In genomic region chr5:123155425-123155824, GRCm38 (mm10) we compare ENCODE assay signal across 10 mouse cellular contexts. TPM values are rescaled to one million over a fixed set of nuclear protein-coding genes. Genes with fewer than 3 reads are reported as not detected.
DNase-seq lines count a peak whose midpoint lies in the region; ATAC-seq and TF ChIP-seq lines count a peak whose summit lies in the region.
"Had no signal": no experiment of that assay in that cellular context is flagged by ENCODE, and none has a peak within 500 bp of the region (broad histone marks: within the 10 kb centered on the region; RNA-seq: fewer than 3 reads in every experiment).

No protein-coding gene starts in this region.

- no peaks in the 10 kb centered on the region for H3K27me3 ChIP-seq in forebrain, embryonic 11.5 days (ENCODE audit: control insufficient read depth, insufficient read depth, low read length)
- H3K27me3 ChIP-seq in kidney, embryonic 16.5 days (ENCODE audit: insufficient read depth, low read length) = no peaks in the 10 kb centered on the region
- no peaks in the 10 kb centered on the region for H3K27me3 ChIP-seq in spleen, adult 2 months (ENCODE audit: control insufficient read depth, insufficient read depth, low read length)
- H3K27me3 ChIP-seq: Patski had no signal

- no peak overlapping the region for H3K9ac ChIP-seq in forebrain, embryonic 11.5 days (ENCODE audit: low read length)
- no peak overlapping the region for H3K9ac ChIP-seq in kidney, embryonic 16.5 days (replicated peaks; ENCODE audit: low read length)

- H3K4me1 ChIP-seq in forebrain, embryonic 11.5 days (replicated peaks; ENCODE audit: control insufficient read depth, insufficient read depth, low read length) = peaks cover 7% of the 10 kb centered on the region
- peaks cover 11% of the 10 kb centered on the region for H3K4me1 ChIP-seq in kidney, embryonic 16.5 days (ENCODE audit: insufficient read depth, low read length)
- H3K4me1 ChIP-seq in spleen, adult 2 months (ENCODE audit: control insufficient read depth, insufficient read depth, insufficient read length) = peaks cover 10% of the 10 kb centered on the region; the same call in 1 of the 2 replicates

- ATAC-seq in cerebellum, adult (ENCODE audit: insufficient number of reproducible peaks, low FRiP score, low TSS enrichment) = no peak
- peak; percentile 24; the same call in 1 of the 2 replicates for ATAC-seq in forebrain, embryonic 11.5 days (replicated peaks; ENCODE audit: low FRiP score)
- 0 out of 2 replicates have a peak, but pooled peaks have one; percentile 24 for ATAC-seq in kidney, embryonic 16.5 days (ENCODE audit: low FRiP score, low TSS enrichment)
- ATAC-seq: Patski had no signal

- 56% methylated on average over 7 of the region's 7 CpGs for WGBS in forebrain, embryonic 11.5 days
- 46% methylated on average over 7 of the region's 7 CpGs for WGBS in kidney, embryonic 16.5 days
- 46% methylated on average over 7 of the region's 7 CpGs for WGBS in spleen, adult 2 months

- no peak overlapping the region for H3K4me3 ChIP-seq in forebrain, embryonic 11.5 days (ENCODE audit: low read depth, low read length)
- no peak overlapping the region for H3K4me3 ChIP-seq in kidney, embryonic 16.5 days (ENCODE audit: low read length)
- no peak overlapping the region for H3K4me3 ChIP-seq in spleen, adult 2 months (ENCODE audit: extremely low read depth, insufficient read depth, insufficient read length)

- no peak for TF ChIP-seq POLR2A in spleen, adult 2 months (IDR thresholded peaks at IDR 0.05; ENCODE audit: low read depth, low read length)

- no peak overlapping the region for H3K4me2 ChIP-seq in forebrain, embryonic 11.5 days (ENCODE audit: low read depth, low read length, severe bottlenecking)
- no peak overlapping the region for H3K4me2 ChIP-seq in kidney, embryonic 16.5 days (replicated peaks; ENCODE audit: low read depth, low read length)

- TF ChIP-seq CTCF in spleen, adult 2 months (IDR thresholded peaks at IDR 0.05; ENCODE audit: extremely low read depth, insufficient read depth, insufficient read length, insufficient replicate concordance) = peak; percentile 83; the same call in 1 of the 2 replicates

- peaks cover 28% of the 10 kb centered on the region for H3K36me3 ChIP-seq in forebrain, embryonic 11.5 days (ENCODE audit: control insufficient read depth, insufficient read depth, low read length)
- H3K36me3 ChIP-seq in kidney, embryonic 16.5 days (ENCODE audit: insufficient read depth, low read length) = peaks cover 67% of the 10 kb centered on the region
- peaks cover 44% of the 10 kb centered on the region for H3K36me3 ChIP-seq in spleen, adult 2 months (ENCODE audit: control insufficient read depth, insufficient read depth, low read length)

- H3K27ac ChIP-seq in forebrain, embryonic 11.5 days (ENCODE audit: low read depth, low read length) = no peak overlapping the region
- no peak overlapping the region for H3K27ac ChIP-seq in kidney, embryonic 16.5 days (ENCODE audit: low read length)
- H3K27ac ChIP-seq in spleen, adult 2 months (ENCODE audit: insufficient read depth, low read length) = no peak overlapping the region

- H3K9me3 ChIP-seq in forebrain, embryonic 11.5 days (ENCODE audit: control insufficient read depth, low read length) = no peaks in the 10 kb centered on the region
- no peaks in the 10 kb centered on the region for H3K9me3 ChIP-seq in kidney, embryonic 16.5 days (ENCODE audit: low read length)

- DNase-seq in cerebellum, adult 11 months = peak; percentile 61
- peak; percentile 81 for DNase-seq in A20 (ENCODE audit: low read depth, low spot score)
- DNase-seq in brain, adult 2 months (ENCODE audit: low read depth, low spot score) = peak; percentile 85
- peak; percentile 76 for DNase-seq in forebrain, embryonic 11.5 days (ENCODE audit: low spot score)
- DNase-seq in lung, postnatal 14 days = peak; percentile 82
- peak; percentile 73 to 76 for DNase-seq in spleen, adult 2 months (ENCODE audit: low read depth in 1 of 2, low spot score in 2 of 2)

RNA-seq across cellular contexts. Expression of gene Setd1b, which starts 13.4 kb away (rescaled TPM):
- polyA plus RNA-seq in forebrain, embryonic 11.5 days (2014; fragmentation: Nextera tagmentation; extraction: Ambion mirVana) = 13.9 and 15.0 TPM in 2 replicates
- polyA plus RNA-seq in kidney, embryonic 16.5 days (2015; fragmentation: Nextera tagmentation; extraction: Ambion mirVana) = 8.4 and 11.0 TPM in 2 replicates
- 20.5 and 23.2 TPM in 2 replicates for polyA plus RNA-seq in spleen, adult 2 months (2012; rRNA removed)

RNA-seq across cellular contexts. Expression of gene Psmd9, which starts 13.8 kb away (rescaled TPM):
- 68.5 and 77.8 TPM in 2 replicates for polyA plus RNA-seq in forebrain, embryonic 11.5 days (2014; fragmentation: Nextera tagmentation; extraction: Ambion mirVana)
- polyA plus RNA-seq in kidney, embryonic 16.5 days (2015; fragmentation: Nextera tagmentation; extraction: Ambion mirVana) = 86.9 and 87.9 TPM in 2 replicates
- polyA plus RNA-seq in spleen, adult 2 months (2012; rRNA removed) = 13.3 and 19.5 TPM in 2 replicates

RNA-seq across cellular contexts. Expression of gene Rhof, which starts 22.9 kb away (rescaled TPM):
- polyA plus RNA-seq in forebrain, embryonic 11.5 days (2014; fragmentation: Nextera tagmentation; extraction: Ambion mirVana) = 1.2 and 1.9 TPM in 2 replicates
- polyA plus RNA-seq in kidney, embryonic 16.5 days (2015; fragmentation: Nextera tagmentation; extraction: Ambion mirVana) = 3.2 and 3.8 TPM in 2 replicates
- polyA plus RNA-seq in spleen, adult 2 months (2012; rRNA removed) = 70.7 and 72.5 TPM in 2 replicates

RNA-seq across cellular contexts. Expression of gene Hpd, which starts 27.1 kb away (rescaled TPM):
- not detected in 2 replicates for polyA plus RNA-seq in forebrain, embryonic 11.5 days (2014; fragmentation: Nextera tagmentation; extraction: Ambion mirVana)
- polyA plus RNA-seq in kidney, embryonic 16.5 days (2015; fragmentation: Nextera tagmentation; extraction: Ambion mirVana) = 0.23 and 0.29 TPM in 2 replicates
- 0.19 and 0.37 TPM in 2 replicates for polyA plus RNA-seq in spleen, adult 2 months (2012; rRNA removed)
- polyA plus RNA-seq: Patski; stomach, embryonic 14.5 days had no signal

Comparison
In these comparisons a context has a peak if more than half of its experiments do, and no peak if none do; other contexts are left out.
1. RNA of gene Rhof, which starts 22.9 kb away (polyA plus RNA-seq): 70.7 to 72.5 TPM in spleen, adult 2 months; 3.2 to 3.8 TPM in kidney, embryonic 16.5 days and 1.2 to 1.9 TPM in forebrain, embryonic 11.5 days; every median in the first group is over 10 times any median in the second.
2. Peak in every context shown above with its lines, with median percentiles within 50 percentile points of each other: DNase-seq.